Mouse (Mus musculus) 3T3-L1 (cell line): ENCODE results near the gene Lbh.

ENCODE experiments used
- DNase-seq: peaks from one replicate; pipeline ENCODE4 v3.0.0-alpha.2; 2015; ENCODE audit warnings: low read depth, low spot score

The Lbh gene

GRCm38 (mm10) chr17:72911283-72911682 lies 6.8 kb upstream of the Lbh start:
- no peak for DNase-seq

GRCm38 (mm10) chr17:72911751-72912150 lies 6.4 kb upstream of the Lbh start:
- DNase-seq, result no peak

DNA sequence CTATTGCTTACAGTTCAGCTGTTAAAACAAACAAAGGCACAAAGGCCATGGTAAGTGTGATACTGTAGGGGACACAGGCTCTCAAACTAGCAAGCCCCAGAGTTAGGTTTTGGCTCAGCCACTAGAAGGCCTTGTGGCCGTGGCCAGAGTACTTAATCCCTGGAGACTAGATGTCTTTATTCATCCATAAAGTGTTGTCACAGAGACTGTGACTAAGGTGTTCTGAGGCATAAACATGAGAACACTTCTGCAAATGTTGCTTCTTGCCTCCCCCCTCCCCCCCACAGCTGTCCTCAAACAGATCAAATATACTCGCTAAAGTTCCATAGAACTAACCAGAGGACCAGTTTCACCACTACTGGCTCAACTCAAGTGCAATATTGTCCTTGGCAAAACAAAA lies 4.0 kb upstream of the Lbh start:
- no peak for DNase-seq

- peak; percentile 84 for DNase-seq
These were observed 669 bp upstream of the Lbh start for GRCm38 (mm10) chr17:72917241-72918030.

DNA sequence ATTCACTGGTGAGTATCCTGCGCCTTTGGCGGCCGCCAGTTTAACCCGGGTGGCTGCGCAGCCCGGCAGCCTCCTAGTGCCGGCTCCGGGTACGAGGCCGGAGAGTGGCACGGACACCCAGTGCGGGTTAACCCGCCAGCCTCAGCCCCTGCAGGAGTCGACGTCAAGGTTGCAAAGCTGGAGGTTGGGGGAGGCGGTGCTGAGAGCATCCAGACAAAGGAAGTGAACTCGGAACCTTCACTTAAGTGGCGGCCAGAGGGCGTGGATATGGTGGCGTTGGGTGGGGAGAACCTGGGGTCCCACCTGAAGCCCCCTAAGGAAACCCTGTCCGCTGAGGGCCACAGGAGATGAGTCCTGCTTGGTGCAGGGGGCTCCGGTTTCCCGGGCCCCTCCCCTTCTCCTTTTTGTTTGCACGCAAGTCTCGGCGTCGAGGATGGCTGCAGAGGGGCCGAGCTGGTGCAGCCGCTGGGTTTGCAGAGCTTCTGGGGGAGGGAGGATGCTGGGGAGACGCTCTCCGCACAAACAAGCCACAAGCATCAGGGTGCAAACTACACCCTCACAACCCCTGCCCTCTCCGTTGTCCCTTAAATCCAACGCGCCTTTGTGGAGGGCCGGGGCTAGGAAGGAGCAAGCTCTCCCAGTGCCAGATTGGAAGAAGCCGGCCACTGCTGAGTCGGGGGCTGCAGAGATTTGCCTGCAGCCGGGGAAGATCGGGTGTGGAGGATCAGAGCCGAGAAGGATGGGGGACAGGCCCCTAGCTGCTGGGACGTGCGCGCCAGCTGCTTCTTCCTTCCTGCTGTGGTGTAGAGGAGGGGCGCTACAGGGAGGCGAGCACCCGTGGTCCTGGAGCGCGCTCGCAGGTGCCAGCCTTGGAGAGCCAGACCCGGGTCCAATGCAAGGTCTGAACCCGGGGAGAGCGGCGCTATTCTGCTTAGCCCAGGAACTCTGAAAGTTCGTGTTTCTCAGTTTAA lies 751 bp downstream of the Lbh start:
- peak; percentile 70 for DNase-seq

GRCm38 (mm10) chr17:72919641-72920040 lies 1.5 kb downstream of the Lbh start:
- no peak for DNase-seq

GRCm38 (mm10) chr17:72920430-72920829 lies 2.3 kb downstream of the Lbh start:
- DNase-seq, result no peak

DNA sequence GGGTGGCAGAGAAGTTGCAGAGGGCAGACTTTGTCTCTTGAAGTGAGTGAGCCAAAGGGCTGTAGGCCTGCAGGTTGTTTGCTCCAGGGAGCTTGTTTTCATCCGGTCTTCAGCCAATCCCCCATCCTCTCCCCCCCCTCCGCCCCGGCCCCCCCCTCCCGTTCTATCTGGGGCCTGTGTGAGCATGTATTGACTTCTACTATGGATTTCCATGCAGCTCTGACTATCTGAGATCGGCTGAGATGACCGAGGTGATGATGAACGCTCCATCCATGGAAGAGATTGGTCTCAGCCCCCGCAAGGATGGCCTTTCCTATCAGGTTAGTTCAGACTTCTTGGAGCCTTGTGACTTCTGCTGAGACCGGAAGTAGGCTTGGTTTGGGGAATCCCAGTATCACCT lies 2.9 kb downstream of the Lbh start:
- no peak for DNase-seq

- no peak for DNase-seq
These were observed 4.1 kb downstream of the Lbh start for GRCm38 (mm10) chr17:72922206-72922605.

- no peak for DNase-seq
These were observed 5.2 kb downstream of the Lbh start for GRCm38 (mm10) chr17:72923283-72923682.

- no peak for DNase-seq
These were observed 6.2 kb downstream of the Lbh start for GRCm38 (mm10) chr17:72924295-72924694.

- no peak for DNase-seq
These were observed 7.0 kb downstream of the Lbh start for GRCm38 (mm10) chr17:72925111-72925510.

GRCm38 (mm10) chr17:72925804-72926617 lies 7.9 kb downstream of the Lbh start:
- DNase-seq, result no peak

- no peak for DNase-seq
These were observed 8.9 kb downstream of the Lbh start for GRCm38 (mm10) chr17:72926994-72927393.

DNA sequence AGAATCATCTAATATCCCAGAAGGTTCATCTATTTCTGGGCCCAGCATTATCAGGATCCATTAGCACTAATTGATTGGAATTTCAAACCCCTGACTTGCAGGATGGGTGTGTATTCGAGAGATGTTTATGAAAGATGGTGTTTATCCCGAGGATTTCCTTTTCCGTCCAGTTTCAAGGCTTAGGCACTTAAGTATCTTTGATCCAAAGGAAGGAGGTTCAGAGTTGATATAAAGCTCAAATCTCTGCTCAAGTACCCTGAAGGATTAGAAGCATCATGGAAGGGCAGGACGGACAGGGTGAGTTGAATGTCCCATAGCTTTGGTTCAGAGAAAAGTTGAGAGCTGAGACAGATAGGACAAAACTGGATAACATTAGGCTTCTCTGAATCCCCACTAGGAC lies 15.0 kb downstream of the Lbh start:
- no peak for DNase-seq

GRCm38 (mm10) chr17:72934146-72934545 lies 16.0 kb downstream of the Lbh start:
- no peak for DNase-seq

GRCm38 (mm10) chr17:72934653-72935052 lies 16.5 kb downstream of the Lbh start:
- no peak for DNase-seq

- DNase-seq, result no peak
These were observed 17.8 kb downstream of the Lbh start for GRCm38 (mm10) chr17:72935921-72936320.

DNA sequence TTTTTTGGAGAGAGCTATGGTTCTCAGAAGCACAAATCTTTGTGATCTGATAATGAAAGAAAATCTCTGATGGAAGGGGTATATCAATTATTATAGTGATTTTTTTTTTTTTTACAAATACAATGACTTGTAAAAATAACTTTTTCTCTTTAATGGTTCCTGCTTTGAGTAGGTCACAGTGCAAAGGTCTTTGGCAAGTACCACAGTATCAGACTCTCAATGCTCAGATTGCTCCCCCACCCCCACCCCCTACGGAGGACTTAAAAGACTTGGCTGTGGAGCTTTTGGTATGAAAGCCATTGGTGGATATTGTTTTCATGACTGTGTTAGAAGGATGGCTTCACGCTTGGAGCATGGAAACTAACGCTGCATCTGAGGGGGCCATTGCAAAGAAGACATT lies 18.2 kb downstream of the Lbh start:
- no peak for DNase-seq

GRCm38 (mm10) chr17:72937204-72937603 lies 19.1 kb downstream of the Lbh start:
- no peak for DNase-seq

GRCm38 (mm10) chr17:72938026-72938795 lies 20.1 kb downstream of the Lbh start:
- DNase-seq, result no peak
